Mouse (Mus musculus) heart, adult 2 months (tissue): ENCODE measurements around the gene H3f3b.

ENCODE experiments used
- CTCF ChIP-seq: fragments of 200-600 bp; IDR thresholded peaks from 2 replicates; pipeline ENCODE4 v1.8.1; 2022; ENCODE audit warnings: antibody characterized with exemption, mild to moderate bottlenecking, moderate library complexity
- POLR2A ChIP-seq: fragments of 200-500 bp; IDR thresholded peaks from 2 replicates; pipeline ENCODE4 v1.6.1; 2011; ENCODE audit warnings: mild to moderate bottlenecking, low read depth, low read length, control low read depth; ENCODE audit not compliant: insufficient read depth

GRCm38 (mm10) chr11:116076836-116077235 is 49.1 kb upstream of the H3f3b start:
- no peak for TF ChIP-seq POLR2A
- TF ChIP-seq CTCF, result no peak
